Mouse (Mus musculus) right cerebral cortex, postnatal 25 days (tissue): Measurements from ENCODE around the gene Tab1.
"Not testable (repeated sequence)": the region's sequence is repeated elsewhere in the genome, so short reads cannot be mapped to it uniquely, and the experiment has no call there.

ENCODE experiments used
- DNase-seq: peaks from one replicate; pipeline ENCODE4 v3.0.0; 2022

The Tab1 gene

GRCm38 (mm10) chr15:80107143-80107542, 25.8 kb upstream of the Tab1 start:
- no peak for DNase-seq

GRCm38 (mm10) chr15:80107575-80107974, 25.4 kb upstream of the Tab1 start:
- DNase-seq = no peak

DNA sequence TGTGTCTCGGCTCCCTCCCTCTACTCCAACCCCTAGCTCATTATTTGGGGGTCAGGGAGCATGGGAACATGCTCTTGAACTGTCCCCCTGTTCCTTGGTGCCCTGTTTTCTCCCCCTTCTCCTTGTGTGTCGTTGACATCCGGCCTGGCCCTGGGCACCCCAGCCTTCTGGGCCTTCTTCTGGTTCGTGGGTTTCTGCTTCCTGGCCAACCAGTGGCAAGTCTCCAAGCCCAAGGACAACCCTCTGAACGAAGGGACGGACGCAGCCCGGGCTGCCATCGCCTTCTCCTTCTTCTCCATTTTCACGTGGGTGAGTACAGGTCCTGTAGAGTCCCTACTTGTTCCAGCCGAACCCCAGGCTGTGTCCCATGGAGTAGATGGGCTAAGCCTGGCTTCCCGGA, 21.5 kb upstream of the Tab1 start:
- no peak for DNase-seq

DNA sequence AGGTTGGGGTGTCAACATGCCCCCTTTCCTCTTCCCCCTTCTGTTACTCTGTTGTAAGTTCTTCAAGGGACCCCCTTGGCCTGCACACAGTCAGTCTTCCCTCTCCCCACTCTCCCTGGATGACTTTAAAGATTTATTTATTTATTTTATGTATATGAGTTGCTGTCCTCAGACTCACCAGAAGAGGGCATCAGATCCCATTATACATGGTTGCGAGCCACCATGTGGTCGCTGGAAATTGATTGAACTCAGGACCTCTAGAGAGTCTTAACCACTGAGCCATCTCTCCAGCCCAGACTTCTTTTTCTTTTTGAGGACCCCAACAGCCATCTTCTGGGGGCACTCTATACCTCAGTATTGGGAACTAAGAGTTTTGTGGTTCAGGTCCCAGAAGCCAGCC, 20.4 kb upstream of the Tab1 start:
- DNase-seq = no peak

- no peak for DNase-seq
These were observed 18.5 kb upstream of the Tab1 start for GRCm38 (mm10) chr15:80114414-80114813.

DNA sequence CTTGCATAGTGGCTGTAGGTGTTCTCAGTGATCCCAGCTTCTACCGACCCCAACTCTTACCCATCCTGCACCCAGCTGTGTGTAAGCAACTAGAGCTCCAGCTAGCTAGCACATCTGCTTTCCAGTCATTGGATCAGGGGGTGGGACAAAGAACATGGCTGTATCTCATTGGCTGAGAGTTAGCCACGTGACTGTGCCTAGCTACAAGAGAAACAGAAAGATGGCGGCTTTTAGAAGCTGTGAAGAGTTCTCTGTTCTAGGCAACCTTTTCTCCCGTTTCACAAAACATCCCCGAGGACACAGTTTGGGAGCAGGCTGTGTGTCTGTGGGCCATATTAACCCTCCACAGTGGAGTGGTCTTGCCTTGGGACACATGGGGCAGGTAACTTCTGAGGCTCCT, 17.7 kb upstream of the Tab1 start:
- DNase-seq = no peak

- DNase-seq = no peak
These were observed 16.8 kb upstream of the Tab1 start for GRCm38 (mm10) chr15:80115866-80116794.

DNA sequence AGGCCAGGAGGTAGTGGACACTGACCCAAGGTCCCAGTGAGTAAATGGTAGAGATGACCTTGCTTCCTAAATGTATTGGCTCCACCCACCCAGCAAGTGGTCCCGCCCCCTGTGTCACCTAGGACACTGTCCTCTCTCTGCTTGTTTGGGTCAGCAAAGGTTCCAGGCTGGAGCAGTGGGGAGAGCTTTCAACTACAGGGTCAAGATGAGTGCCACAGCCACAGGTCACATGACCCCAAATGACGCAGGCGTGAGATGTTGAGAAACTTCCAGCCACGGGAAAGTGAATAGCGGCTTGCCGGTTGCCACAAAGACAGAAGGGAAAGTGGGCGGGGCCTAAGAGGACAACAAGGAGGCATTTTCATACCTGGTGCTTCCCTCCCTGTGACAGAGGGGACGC, 15.8 kb upstream of the Tab1 start:
- DNase-seq = no peak

DNA sequence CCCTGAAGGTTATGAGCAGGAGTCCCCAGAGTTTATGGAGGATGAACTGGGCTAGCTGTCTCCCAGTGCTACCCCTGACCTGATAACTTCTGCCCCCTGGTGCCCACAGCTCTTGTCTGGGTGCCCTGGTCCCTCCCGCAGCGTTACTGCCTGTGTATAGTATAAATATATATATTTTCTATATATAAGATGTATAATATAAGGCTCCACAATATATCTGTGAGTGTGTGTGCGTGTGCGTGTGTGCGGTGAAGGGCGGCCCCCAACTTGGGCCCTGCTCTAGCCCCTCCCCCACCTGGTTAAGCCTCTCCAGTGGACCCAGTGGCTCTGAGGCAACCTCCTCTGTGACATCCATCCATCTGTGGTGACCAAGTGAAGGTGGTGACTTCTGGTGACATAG, 13.9 kb upstream of the Tab1 start:
- no peak for DNase-seq

- DNase-seq = no peak
These were observed 11.1 kb upstream of the Tab1 start for GRCm38 (mm10) chr15:80121721-80122325.

DNA sequence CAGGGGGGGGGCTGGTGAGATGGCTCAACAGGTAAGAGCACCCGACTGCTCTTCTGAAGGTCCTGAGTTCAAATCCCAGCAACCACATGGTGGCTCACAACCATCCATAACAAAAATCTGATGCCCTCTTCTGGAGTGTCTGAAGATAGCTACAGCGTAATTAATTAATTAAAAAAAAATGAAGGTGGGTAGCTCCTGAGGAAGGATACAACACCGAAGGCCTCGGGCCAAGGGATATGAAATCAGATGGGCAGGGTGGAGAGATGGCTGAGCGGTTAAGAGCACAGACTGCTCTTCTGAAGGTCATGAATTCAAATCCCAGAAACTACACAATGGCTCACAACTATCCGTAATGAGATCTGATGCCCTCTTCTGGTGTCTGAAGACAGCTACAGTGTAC, 10.5 kb upstream of the Tab1 start:
- not testable (repeated sequence) for DNase-seq

- no peak for DNase-seq
These were observed 8.3 kb upstream of the Tab1 start for GRCm38 (mm10) chr15:80124651-80125050.

DNA sequence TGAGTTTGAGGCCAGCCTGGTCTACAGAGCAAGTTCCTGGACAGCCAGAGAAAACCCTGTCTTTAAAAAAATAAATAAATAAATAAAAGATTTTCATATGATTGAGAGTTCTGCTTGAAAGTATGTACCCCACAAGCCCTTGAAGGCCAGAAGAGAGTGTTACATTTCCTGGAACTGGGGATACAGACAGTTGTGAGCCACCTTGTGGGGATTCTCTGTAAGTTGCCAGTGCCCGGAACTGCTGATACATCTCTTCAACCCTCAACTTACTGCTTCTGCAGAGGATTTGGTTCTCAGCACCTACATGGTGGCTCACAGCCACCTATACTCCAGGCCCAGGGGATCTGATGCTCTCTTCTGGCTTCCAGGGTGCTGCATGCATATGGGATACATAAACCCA, 5.7 kb upstream of the Tab1 start:
- DNase-seq = no peak

GRCm38 (mm10) chr15:80129982-80130381, 2.9 kb upstream of the Tab1 start:
- DNase-seq = no peak

DNA sequence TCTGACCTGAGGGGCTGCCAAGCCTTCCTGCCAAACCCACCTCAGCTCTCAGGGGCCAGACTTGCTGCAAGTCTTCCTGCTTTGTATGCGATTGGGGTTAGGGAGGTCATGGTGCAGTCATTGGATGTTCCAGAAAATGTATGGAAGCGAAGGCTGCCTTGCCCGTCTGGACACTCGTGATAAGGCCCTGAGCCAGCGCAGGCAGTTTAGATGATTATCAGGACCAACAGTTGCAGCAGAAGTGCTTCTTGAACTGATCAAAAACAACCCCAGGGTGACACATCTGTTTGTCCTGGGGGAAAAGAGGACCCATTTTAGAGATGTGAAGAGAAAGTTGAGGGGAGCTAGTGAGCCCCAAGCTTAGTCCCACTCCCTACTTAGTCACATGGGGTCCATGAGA, 2.2 kb upstream of the Tab1 start:
- no peak for DNase-seq

DNA sequence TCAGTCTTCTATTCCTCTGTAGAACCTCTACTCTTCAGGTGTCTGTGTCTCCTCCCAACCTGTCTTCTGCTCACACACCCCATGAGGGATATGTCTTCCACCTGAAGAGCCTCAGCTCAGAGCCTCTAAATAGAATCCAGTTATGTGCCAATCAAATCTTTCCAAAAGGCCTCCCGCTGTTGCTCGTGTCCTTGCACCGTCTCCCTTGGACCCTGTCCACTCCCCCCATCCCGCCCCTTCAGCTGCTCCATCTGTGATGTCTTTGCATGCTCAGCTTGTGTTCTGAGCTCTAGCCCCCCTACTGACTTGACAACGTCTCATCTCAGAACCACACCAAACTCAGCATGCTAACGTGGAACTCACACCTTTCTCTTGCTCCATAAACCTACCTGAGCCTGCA, 1.5 kb upstream of the Tab1 start:
- no peak for DNase-seq

GRCm38 (mm10) chr15:80132452-80132851, 475 bp upstream of the Tab1 start:
- no peak for DNase-seq

GRCm38 (mm10) chr15:80133682-80134449, 939 bp downstream of the Tab1 start:
- DNase-seq = no peak

- no peak for DNase-seq
These were observed 1.5 kb downstream of the Tab1 start for GRCm38 (mm10) chr15:80134450-80134847.

GRCm38 (mm10) chr15:80135499-80135898, 2.6 kb downstream of the Tab1 start:
- no peak for DNase-seq

- DNase-seq = no peak
These were observed 3.7 kb downstream of the Tab1 start for GRCm38 (mm10) chr15:80136645-80137044.

DNA sequence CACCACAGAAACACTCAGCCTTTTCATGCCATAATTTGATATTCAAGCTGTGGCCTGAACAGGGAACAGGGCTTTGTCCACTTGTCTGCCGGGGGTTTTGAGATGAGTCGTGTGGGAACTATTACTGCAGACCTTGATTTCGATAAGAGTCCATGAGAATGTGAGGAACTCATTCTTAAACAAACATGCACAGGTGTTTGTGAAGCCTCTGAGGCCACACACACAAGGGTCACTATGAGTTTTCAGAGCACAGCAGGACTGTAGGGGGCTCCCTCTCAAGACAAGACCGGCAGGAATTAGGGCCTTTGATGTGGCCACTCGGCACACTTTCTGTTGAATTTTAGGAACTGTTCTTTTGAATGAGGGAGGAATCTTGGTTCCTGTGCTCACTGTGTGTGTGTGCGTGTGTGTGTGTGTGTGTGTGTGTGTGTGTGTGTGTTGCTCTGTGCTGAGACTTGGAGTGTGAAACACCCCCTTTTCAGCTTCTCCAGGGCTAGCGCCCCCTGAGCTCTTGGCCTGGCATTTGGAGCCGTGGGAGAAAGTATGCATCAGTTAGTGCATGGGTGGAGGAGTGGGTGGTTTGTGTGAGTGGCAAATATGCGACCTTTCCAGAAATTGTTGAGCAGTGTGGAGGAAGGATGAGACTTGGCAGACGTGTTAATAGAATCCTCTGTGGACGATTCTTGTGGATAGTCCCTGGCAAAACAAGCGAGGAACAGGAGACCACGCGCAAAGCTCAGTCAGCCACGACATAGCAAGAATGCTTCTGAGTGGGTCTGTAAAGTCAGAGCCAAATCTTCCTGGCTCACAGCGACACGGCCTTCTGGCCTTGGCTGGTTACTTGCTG, 5.2 kb downstream of the Tab1 start:
- DNase-seq = peak; percentile 64

DNA sequence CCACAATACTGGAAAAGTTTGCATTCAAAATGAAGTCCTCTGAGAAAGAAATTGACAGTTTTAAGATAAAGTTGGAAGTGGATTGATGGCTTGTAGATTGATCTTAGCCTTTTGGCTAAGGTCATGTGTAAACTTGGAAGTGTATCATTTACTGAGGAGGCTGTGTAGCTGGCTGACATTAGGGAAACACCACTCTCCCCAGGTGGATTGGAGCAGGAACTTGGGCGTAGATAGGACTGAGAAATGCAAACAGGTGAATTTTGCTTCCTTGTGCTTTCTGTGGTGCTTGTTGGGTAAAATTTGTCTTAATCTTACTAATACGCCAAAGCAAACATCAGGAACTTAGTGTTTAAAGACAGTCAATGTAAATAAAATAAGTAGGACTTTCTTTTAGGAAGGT, 7.4 kb downstream of the Tab1 start:
- DNase-seq = no peak
